Mouse (Mus musculus): ENCODE results near the gene Gm36028.

Gene Gm36028

GRCm38 (mm10) chr16:37861029-37861428 is at the start of gene Gm36028:
TSS of gene Gm36028 (minus strand) at chr16:37861146.
- no peak for DNase-seq

- no peak for DNase-seq
These were observed 45.5 kb upstream of the Gm36028 start for GRCm38 (mm10) chr16:37906456-37906855.

DNA sequence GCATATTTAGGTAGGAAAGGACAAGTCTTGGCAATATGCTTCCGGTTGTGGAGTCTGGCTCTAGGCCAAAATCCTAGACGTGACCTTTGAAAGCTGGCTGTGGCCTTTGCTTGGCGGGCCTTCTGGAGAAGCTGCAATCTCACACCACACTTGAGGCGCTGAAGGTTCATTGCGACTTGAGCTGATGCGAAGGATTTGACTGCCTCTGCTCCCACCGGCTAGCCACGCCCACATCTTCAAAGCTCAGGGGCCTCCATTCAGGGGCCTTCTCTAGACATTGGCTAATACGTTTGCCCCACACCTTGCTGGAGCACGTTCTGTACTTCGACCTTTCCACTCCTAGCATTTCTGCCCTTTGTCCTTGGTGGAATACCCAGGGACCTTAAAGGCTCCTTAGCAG is 40.4 kb upstream of the Gm36028 start:
- DNase-seq, result peak; percentile 40

DNA sequence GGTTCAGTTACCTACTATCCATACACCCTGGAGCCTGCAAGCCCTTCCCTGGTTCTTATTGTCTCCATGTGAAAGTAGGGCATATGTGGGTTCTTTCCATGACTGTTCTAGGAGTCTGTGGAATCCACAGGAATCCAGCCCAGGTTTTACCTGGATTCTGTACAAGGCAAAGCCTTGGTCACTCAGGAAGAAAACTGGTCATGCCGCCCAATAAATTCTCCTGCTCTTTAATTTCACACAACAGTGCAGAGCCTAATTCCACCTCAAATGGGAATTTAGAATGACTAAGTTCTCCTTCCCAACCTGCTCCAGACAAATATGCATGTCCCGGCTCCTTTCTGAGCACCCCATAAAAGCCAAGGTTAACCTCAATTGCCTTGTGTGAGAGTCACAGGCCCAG is 38.4 kb upstream of the Gm36028 start:
- peak; percentile 50 for DNase-seq

DNA sequence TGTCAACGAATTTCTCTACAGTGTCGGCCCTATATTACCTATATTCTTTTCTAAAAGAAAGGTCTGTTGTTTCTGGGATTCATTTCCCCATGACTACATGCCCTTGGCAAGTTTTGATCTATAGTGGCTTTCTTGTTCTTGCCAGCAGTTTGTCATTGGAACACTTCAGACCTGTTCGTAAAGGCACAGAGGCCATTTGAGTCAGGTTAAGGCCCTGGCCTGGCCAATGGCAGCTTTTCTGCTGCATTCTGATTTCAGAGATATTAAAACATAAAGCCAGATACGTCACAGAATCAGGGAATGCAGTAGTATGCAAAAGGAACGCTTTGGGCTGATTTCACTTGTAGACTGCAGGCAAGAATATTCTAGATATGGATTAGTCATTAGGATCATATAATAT is 37.8 kb upstream of the Gm36028 start:
- no peak for DNase-seq

DNA sequence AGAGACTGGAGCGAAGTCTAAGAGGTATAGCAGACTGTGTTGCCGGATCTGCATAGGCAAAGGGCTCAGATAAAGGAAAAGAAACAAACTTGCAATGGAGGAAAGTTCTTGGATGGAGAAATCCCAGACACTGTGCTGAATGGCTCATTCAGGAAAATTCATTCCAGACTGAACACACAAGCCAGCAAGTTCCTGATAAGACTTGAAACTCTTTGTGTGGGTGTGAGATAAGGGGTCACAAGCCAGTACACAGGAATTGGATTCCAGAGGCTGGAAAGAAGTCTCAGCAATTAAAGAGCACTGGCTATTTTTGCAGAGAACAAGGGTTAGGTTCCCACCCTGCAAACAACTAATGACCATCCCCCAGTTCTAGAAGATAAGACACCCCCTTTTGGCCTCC is 33.0 kb upstream of the Gm36028 start:
- DNase-seq, result no peak

DNA sequence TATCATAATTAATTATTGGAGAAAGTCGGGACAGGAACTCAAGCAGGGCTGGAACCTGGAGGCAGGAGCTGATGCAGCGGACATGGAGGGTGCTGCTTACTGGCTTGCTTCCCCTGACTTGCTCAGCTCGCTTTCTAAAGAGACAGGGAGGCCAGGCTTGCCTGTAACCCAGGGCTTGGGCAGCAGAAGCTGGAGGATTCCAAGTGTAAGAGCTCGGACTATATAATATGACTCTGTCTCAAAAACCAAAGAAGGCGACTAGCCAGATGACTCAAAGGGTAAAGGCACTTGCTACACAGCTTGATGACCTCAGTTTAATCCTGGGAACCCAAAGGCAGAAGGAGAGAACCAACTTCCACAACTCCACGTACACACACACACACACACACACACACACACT is 32.4 kb upstream of the Gm36028 start:
- DNase-seq, result no peak

DNA sequence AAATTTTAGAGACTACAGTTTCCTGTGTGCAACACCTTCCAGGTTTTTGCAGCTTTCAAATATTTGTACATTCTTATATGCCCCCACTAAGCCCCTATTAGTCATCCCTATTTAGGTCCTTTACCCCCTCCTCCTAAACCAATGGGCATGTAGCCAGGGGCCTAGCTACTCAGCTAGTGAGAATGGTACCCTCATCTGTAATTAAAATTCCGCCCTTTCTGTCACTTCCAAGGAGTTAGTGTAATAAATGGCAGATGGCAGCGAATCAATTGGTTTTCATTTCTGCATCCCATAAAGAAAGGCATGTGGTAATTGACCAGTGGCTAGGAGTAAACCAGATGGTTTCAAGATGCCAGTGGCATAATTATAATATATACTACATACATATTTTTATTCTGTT is 31.7 kb upstream of the Gm36028 start:
- DNase-seq, result no peak

DNA sequence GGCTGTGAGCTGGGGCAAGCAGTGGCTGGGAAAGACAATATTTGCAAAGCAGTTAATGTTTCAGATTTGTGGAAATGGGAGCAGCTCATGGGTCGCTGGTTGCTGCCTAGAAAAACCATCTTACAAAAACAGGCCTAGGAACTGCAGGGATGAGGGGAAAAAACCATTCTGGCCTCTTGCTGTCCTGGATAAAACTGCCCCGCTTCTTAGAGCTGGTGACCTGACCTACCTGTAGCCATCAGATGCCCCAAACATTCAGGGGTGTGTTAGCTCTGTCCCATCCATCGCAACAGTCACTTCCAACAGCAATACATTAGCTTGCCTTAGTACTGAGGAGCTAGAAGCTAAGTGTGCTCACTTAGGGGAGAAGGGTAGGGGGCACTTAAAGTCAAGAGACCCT is 28.0 kb upstream of the Gm36028 start:
- DNase-seq, result no peak

GRCm38 (mm10) chr16:37881168-37881567 is 20.2 kb upstream of the Gm36028 start:
- no peak for DNase-seq

DNA sequence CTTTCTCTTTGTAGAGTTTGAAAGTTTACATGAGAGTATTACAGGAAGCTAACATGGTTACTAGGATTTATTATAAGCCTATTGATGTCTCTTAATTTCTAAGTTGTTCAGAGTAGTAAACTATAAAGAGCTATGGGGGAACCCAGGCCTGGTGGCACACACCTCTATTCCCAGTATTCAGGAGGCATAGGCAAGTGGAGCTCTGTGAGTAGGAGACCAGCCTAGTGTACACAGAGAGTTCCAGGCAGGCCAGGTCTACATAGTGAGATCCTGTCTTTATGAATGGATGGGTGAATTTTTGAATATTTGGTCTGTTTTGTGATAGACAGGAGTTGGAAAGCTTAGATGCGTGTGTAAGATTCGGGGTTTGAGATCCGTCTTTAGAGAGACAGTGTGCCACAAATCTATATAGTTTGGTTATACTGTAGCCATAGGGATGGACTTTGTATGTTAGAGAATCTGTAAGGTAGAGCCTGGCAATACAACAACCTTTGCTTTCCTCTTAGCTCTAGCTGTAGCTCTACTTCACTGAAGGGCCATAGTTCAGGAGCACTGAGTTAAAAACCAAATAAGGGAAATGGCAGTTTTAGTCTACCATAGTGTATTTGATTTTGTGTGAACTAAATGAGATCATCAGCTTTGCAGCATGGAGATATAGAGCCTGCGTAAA is 18.9 kb upstream of the Gm36028 start:
- peak; percentile 1 for DNase-seq

DNA sequence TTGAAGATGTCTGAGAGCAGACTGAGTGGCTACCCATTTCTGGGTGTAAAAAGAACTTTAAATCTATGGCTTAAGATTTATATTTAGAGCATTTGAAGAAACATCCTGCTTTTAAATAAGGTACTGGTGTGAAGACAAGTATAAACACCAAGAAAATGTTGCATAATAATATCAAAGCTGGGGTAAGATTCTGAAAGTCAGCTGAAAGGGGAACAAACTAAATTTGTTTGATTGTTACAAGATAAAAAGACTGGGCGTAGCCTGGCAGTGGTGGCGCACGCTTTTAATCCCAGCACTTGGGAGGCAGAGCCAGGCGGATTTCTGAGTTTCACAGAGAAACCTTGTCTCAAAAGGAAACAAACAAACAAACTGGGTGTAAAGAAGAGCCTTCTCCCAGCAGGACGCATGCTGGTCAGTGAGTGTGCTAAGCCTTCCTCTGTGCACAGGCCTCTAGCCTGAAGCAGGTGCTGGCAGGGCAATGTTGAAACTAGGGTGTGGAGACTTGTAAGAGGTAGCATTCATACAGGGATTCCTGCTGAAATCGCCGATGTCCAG is 18.1 kb upstream of the Gm36028 start:
- DNase-seq, result no peak

- DNase-seq, result peak; percentile 2
These were observed 16.5 kb upstream of the Gm36028 start for GRCm38 (mm10) chr16:37877406-37877805.

DNA sequence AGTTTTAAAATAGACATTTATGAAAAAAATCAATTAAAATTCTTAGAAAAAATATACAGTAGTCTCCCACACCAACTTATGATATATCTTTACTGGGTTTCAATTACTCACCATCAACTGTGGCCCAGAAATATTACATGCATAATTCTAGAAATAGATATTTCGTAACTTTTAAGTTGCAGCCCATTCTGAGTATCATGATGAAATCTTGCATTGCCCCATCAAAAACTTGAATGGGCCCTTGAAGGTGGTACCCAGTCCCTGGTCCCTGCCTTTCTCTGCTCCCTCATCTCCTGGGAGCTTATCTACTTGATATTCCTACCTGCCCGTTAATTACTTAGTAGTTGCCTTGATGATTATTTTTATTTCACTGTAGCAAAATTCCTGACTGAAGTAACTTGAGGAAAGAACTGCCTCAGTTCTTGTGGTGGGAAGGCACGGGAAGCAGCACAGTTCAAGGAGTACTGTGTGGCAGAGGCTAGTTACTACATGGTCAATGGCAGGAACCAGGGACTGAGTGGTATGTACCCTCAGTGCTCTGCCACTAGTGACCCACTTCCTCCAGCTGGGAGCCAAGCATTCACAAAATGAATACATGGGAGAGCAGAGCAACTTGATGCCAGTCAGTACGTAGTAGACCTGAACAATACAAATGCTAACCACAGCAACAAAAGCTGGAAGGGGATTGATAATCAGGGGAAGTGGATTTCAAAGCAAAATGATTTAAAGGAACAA is 13.7 kb upstream of the Gm36028 start:
- DNase-seq, result no peak

DNA sequence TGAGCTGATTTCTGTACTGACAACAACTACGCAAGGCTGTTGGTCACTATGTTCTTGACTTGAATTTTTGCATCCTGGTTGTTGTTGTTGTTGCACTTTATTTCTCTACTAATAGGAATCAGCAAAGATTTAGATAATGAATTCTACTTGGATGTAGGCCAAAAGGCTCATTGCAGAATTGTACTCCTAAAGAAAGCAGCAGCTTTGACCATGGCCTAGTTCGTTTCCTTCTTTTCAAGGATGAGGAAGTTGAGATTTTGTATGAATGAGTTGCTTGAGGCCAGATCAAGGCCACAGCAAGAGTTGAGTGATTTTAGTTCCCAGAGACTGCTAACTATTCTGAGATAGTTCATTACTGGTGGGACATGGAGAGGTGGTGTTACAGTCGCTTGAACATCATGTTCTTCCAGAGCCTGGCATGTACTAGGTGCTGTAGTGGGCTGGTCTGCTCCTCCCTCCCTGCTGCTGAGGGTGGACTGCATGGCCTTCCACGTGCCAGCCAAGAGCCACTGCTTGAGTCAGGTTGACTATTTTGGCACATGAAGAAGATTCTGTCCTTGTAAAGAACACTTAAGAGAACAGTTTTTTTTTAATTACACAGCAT is 10.3 kb upstream of the Gm36028 start:
- DNase-seq, result peak; percentile 46

DNA sequence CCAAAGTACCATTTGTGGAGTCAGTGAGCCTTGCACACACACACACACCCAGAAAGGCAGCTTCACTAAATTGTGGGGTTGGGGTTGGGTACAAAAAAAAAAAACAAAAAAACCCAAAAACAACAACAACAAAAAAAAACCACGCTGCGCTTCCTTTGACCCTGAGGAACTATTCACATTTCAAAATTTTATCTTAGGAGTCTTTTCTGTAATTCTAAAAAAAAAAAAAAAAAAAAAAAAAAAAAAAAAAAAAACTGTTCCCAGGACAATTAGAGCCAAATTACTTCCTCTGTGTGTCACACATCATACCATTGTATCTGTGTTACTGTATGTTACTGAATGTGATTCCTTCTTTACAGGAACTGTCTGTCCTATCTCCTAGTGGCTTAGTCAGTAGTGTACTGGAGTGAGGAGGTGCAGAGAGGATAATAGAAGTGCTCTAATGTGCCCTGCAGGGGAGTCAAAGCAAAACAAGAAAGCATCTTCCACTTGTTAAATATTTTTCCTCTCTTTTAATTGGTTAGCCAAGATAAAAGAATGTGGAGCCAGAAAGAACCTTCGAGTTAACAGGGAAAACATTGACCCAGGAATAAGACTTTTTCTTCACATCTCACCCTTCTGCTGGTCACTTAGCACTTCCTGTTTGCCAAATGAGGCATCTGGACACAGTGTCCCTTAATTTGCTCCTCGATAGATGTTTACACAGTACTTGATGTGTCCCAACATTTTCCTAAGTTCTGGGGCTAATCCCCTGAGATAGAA is 8.7 kb upstream of the Gm36028 start:
- DNase-seq, result no peak

GRCm38 (mm10) chr16:37868506-37869469 is 7.8 kb upstream of the Gm36028 start:
- DNase-seq, result peak; percentile 71

DNA sequence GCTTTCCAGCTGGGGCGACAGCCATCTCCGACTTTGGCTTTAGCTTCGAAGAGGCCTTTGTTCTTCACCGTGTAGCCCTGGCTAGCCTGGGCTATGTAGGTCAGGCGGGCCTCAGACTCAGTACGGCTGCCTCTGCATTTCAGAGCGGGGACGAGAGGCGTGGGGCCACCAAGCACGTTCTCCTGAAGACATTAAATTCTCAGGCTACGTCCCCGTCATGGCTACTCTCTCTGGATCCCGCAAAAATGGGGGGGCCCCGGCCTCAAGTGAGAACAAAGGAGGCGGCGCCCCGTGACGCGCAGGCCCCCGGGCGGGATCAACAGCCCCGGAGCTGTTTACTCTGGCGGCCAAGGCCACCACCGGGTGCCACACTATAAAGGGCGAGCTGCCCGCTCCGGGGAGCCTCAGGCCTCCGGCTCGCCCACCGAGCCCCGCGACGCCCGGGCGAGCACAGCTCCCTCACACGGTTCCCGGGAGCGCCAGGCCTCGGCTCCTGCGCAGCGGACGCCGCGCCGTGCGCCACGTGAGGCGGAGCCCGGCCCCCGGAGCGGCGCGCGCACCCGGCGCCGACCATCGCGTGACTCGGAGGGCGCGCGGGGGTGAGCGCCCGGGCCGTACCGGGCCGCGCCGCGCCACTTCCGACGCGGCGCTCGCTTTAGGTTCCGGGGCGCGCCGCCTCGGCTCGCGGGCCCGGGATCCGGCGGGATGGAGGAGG is 7.0 kb upstream of the Gm36028 start, which contains the start of gene Lrrc58:
TSS of gene Lrrc58 (plus strand) at position 599 of the 715 bp plus-strand sequence.
- DNase-seq, result peak; percentile 92

GRCm38 (mm10) chr16:37865841-37866240 is 4.9 kb upstream of the Gm36028 start:
- no peak for DNase-seq

DNA sequence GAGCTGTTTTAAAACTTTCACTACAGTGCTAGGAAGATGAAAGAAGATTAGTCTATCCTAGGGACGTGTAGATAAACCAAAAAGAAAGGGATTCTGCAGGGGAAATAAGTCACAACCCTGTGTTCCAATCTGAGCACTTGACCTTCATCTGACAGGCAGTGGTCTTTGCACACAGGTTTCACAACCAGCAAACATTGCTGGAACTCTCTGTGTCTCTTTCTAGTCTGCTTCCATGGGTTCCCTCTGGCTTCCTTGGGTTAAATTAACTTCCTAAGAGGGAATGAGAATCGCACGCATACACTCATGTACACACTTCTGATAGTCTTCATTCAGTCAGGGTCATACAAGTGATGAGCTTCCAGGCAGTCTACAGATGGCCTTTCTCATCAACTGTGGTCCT is 2.9 kb upstream of the Gm36028 start:
- no peak for DNase-seq

- DNase-seq, result peak; percentile 21
These were observed 733 bp downstream of the Gm36028 start for GRCm38 (mm10) chr16:37860213-37860612.

Data from kidney, postnatal 10 days (tissue).